Comparison of ENCODE assay signal across 10 mouse cellular contexts in genomic region chr16:34909437-34909836, GRCm38 (mm10).
DNase-seq lines count a peak whose midpoint lies in the region; ATAC-seq and TF ChIP-seq lines count a peak whose summit lies in the region.
"Had no signal": no experiment of that assay in that cellular context is flagged by ENCODE, and none has a peak within 500 bp of the region (broad histone marks: within the 10 kb centered on the region; RNA-seq: fewer than 3 reads in every experiment).

No protein-coding gene starts in this region.

- 34% methylated on average over 6 of the region's 6 CpGs for WGBS in heart, adult 2 months
- WGBS in kidney, adult 2 months = 58% methylated on average over 6 of the region's 6 CpGs
- whole genome bisulfite sequencing in lung, postnatal 0 days = 40% methylated on average over 6 of the region's 6 CpGs
- WGBS in forebrain, embryonic 15.5 days = 81% methylated on average over 6 of the region's 6 CpGs

- TF ChIP-seq EP300 in heart, adult 2 months (IDR thresholded peaks at IDR 0.05; ENCODE audit: insufficient read depth, low read depth, low read length) = peak; percentile 100
- TF ChIP-seq EP300 in lung, postnatal 0 days (IDR thresholded peaks at IDR 0.05) = peak; percentile 78

- TF ChIP-seq CTCF in heart, adult 2 months (IDR thresholded peaks at IDR 0.05) = 0 out of 2 replicates have a peak, but pooled peaks have one; percentile 8
- TF ChIP-seq CTCF in kidney, adult 2 months (conservative IDR thresholded peaks at IDR 0.05; ENCODE audit: insufficient read depth, insufficient read length, low read depth, low read length) = no peak
- no peak for TF ChIP-seq CTCF in lung, postnatal 0 days (IDR thresholded peaks at IDR 0.05)

- no peaks in the 10 kb centered on the region for H3K79me2 ChIP-seq in heart, adult 2 months (replicated peaks; ENCODE audit: control insufficient read depth, insufficient read depth, low read length)

- intact Hi-C loops in heart, adult 2 months (cut with DNase I) = no loop called here

- ATAC-seq in lung, postnatal 0 days = peak; percentile 58; the same call in 1 of the 2 replicates
- no peak for ATAC-seq in megakaryocyte progenitor cell, adult 5-6 weeks (replicated peaks; ENCODE audit: poor library complexity)
- no peak for ATAC-seq in forebrain, embryonic 15.5 days (replicated peaks)

- no peaks in the 10 kb centered on the region for H3K9me3 ChIP-seq in lung, postnatal 0 days (ENCODE audit: low read length)
- H3K9me3 ChIP-seq in forebrain, embryonic 15.5 days = no peaks in the 10 kb centered on the region
- H3K9me3 ChIP-seq: neural tube, embryonic 13.5 days had no signal

- peak; percentile 76 for TF ChIP-seq POLR2A in heart, adult 2 months (IDR thresholded peaks at IDR 0.05; ENCODE audit: insufficient read depth, low read depth, low read length)
- TF ChIP-seq POLR2A in kidney, adult 2 months (IDR thresholded peaks at IDR 0.05; ENCODE audit: low read depth, low read length) = no peak

- no peak overlapping the region for H3K4me3 ChIP-seq in heart, adult 2 months
- no peak overlapping the region for H3K4me3 ChIP-seq in kidney, adult 2 months (ENCODE audit: insufficient read depth, low read depth, low read length)
- H3K4me3 ChIP-seq in lung, postnatal 0 days (ENCODE audit: low read depth, low read length) = no peak overlapping the region
- H3K4me3 ChIP-seq in forebrain, embryonic 15.5 days = no peak overlapping the region
- H3K4me3 ChIP-seq: neural tube, embryonic 13.5 days had no signal

- H3K27me3 ChIP-seq in heart, adult 2 months (ENCODE audit: control insufficient read depth, insufficient read depth, low read length) = no peaks in the 10 kb centered on the region
- H3K27me3 ChIP-seq in kidney, adult 2 months (replicated peaks; ENCODE audit: control insufficient read depth, insufficient read depth, low read length) = no peaks in the 10 kb centered on the region
- no peaks in the 10 kb centered on the region for H3K27me3 ChIP-seq in lung, postnatal 0 days (replicated peaks; ENCODE audit: insufficient read depth, low read length)
- no peaks in the 10 kb centered on the region for H3K27me3 ChIP-seq in forebrain, embryonic 15.5 days
- H3K27me3 ChIP-seq: neural tube, embryonic 13.5 days had no signal

- peaks cover 2% of the 10 kb centered on the region for H3K36me3 ChIP-seq in heart, adult 2 months (ENCODE audit: control insufficient read depth, insufficient read depth, low read length)
- no peaks in the 10 kb centered on the region for H3K36me3 ChIP-seq in kidney, adult 2 months (ENCODE audit: control insufficient read depth, insufficient read depth, low read length)
- no peaks in the 10 kb centered on the region for H3K36me3 ChIP-seq in lung, postnatal 0 days (ENCODE audit: insufficient read depth, low read length)
- no peaks in the 10 kb centered on the region for H3K36me3 ChIP-seq in forebrain, embryonic 15.5 days
- H3K36me3 ChIP-seq: neural tube, embryonic 13.5 days had no signal

- DNase-seq in embryo, embryonic 10 days (ENCODE audit: low spot score) = peak; percentile 31
- DNase-seq in embryo, embryonic 9.5 days (ENCODE audit: extremely low spot score) = no peak
- DNase-seq in heart, adult 2 months = peak; percentile 74 to 82
- peak; percentile 83 for DNase-seq in kidney, adult 2 months
- no peak for DNase-seq in lung, postnatal 0 days (ENCODE audit: low spot score)
- no peak for DNase-seq in urinary bladder, adult 2 months (ENCODE audit: low spot score)
- DNase-seq: thymus, postnatal 25 days had no signal

- H3K4me2 ChIP-seq in lung, postnatal 0 days (replicated peaks; ENCODE audit: low read depth, low read length) = no peak overlapping the region
- no peak overlapping the region for H3K4me2 ChIP-seq in forebrain, embryonic 15.5 days (replicated peaks)
- H3K4me2 ChIP-seq: neural tube, embryonic 13.5 days had no signal

- H3K27ac ChIP-seq in heart, adult 2 months = peak overlapping the region; percentile 95
- peak overlapping the region; percentile 95 for H3K27ac ChIP-seq in kidney, adult 2 months (ENCODE audit: insufficient read depth, low read depth, low read length)
- H3K27ac ChIP-seq in lung, postnatal 0 days (ENCODE audit: low read length) = peak overlapping the region; percentile 80
- H3K27ac ChIP-seq in forebrain, embryonic 15.5 days (replicated peaks) = no peak overlapping the region
- H3K27ac ChIP-seq: neural tube, embryonic 13.5 days had no signal

- H3K9ac ChIP-seq in heart, adult 2 months (ENCODE audit: low read depth, low read length) = peak overlapping the region; percentile 55
- no peak overlapping the region for H3K9ac ChIP-seq in lung, postnatal 0 days (replicated peaks; ENCODE audit: low read depth)
- H3K9ac ChIP-seq in forebrain, embryonic 15.5 days (replicated peaks) = no peak overlapping the region
- H3K9ac ChIP-seq: neural tube, embryonic 13.5 days had no signal

- peaks cover 20% of the 10 kb centered on the region for H3K4me1 ChIP-seq in heart, adult 2 months (ENCODE audit: control insufficient read depth, insufficient read depth, low read length)
- H3K4me1 ChIP-seq in kidney, adult 2 months (ENCODE audit: control insufficient read depth, insufficient read depth, low read length) = no peaks in the 10 kb centered on the region
- H3K4me1 ChIP-seq in lung, postnatal 0 days (ENCODE audit: insufficient read depth, low read depth, low read length) = no peaks in the 10 kb centered on the region; the same call in 1 of the 2 replicates
- H3K4me1 ChIP-seq in forebrain, embryonic 15.5 days = no peaks in the 10 kb centered on the region
- H3K4me1 ChIP-seq: neural tube, embryonic 13.5 days had no signal

Comparison
In these comparisons a context has a peak if more than half of its experiments do, and no peak if none do; other contexts are left out.
1. DNase-seq: peak in embryo, embryonic 10 days (single experiment), heart, adult 2 months (2 of 2) and kidney, adult 2 months (single experiment); none in embryo, embryonic 9.5 days (single experiment), lung, postnatal 0 days (single experiment) and urinary bladder, adult 2 months (single experiment).